Mouse (Mus musculus): ENCODE data around the gene Fhod1. TPM values are rescaled to one million over a fixed set of nuclear protein-coding genes. Genes with fewer than 3 reads are reported as not detected.

Fhod1 gene
- polyA plus RNA-seq, 1 experiment = 58.1 TPM

DNA sequence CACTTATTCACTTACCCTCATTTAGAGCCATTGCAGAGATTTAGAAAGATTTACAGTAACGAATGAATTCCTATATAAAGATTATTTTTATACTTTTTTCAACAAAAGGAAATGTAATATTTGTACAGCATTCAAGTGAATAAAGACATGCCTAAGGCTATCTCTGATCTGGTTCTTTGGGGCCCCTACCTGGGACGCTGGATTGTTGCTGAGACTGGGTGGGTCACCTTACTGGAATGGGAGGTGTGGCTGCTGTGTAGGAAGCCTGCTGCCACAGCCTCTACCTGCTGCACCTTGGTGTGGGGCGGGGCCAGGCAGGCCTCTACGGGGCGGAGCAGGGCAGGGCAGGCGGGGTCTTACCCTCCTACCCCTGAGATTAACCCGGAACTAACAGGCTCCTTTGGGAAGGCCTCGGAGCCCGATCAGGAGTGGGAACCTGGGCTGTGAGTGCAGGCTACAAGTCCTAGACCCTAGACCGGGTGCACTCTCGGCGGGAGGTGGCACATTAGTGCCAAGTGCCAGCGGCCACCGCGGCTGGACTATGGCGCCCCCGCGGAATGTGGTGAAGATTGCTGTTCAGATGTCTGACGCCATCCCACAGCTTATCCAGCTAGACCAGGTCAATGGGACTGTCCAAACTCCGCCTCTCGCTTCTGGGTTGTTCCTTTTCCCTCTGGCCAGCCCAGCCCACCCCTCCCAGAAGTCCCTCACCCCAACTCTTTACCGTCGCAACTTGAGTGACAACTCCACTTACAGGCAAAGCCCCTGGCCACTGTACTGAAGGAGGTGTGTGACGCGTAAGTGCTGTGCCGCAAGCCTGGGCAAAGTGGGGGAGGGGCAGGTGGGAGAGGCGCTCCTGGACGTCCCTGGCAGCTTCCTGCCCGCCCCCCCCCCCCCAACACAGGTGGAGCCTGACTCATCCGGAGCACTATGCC, 42.3 kb downstream of the Fhod1 start, which contains the start of gene Elmo3:
Gene Elmo3, plus strand, starts transcription at position 391 of the 935 bp plus-strand sequence.
- no peak for DNase-seq (ENCODE audit: low read depth in 1 of 2, low spot score in 2 of 2)
- no peaks in the 10 kb centered on the region for H3K27me3 ChIP-seq (ENCODE audit: control insufficient read depth, insufficient read depth, low read length)
- 21% methylated on average over 30 of the region's 30 CpGs for WGBS
- peak within 1 kb of the TSS; percentile 31 for H3K27ac ChIP-seq (ENCODE audit: insufficient read depth, low read length)
- H3K36me3 ChIP-seq (ENCODE audit: control insufficient read depth, insufficient read depth, low read length) = peaks cover 31% of the 10 kb centered on the region
- H3K4me3 ChIP-seq (ENCODE audit: extremely low read depth, insufficient read depth, insufficient read length) = peak within 1 kb of the TSS; percentile 48
- H3K4me1 ChIP-seq (ENCODE audit: control insufficient read depth, insufficient read depth, insufficient read length) = no peaks in the 10 kb centered on the region; the same call in 1 of the 2 replicates
- TF ChIP-seq CTCF (IDR thresholded peaks at IDR 0.05; ENCODE audit: extremely low read depth, insufficient read depth, insufficient read length, insufficient replicate concordance) = no peak
- no peak for TF ChIP-seq POLR2A (IDR thresholded peaks at IDR 0.05; ENCODE audit: low read depth, low read length)

DNA sequence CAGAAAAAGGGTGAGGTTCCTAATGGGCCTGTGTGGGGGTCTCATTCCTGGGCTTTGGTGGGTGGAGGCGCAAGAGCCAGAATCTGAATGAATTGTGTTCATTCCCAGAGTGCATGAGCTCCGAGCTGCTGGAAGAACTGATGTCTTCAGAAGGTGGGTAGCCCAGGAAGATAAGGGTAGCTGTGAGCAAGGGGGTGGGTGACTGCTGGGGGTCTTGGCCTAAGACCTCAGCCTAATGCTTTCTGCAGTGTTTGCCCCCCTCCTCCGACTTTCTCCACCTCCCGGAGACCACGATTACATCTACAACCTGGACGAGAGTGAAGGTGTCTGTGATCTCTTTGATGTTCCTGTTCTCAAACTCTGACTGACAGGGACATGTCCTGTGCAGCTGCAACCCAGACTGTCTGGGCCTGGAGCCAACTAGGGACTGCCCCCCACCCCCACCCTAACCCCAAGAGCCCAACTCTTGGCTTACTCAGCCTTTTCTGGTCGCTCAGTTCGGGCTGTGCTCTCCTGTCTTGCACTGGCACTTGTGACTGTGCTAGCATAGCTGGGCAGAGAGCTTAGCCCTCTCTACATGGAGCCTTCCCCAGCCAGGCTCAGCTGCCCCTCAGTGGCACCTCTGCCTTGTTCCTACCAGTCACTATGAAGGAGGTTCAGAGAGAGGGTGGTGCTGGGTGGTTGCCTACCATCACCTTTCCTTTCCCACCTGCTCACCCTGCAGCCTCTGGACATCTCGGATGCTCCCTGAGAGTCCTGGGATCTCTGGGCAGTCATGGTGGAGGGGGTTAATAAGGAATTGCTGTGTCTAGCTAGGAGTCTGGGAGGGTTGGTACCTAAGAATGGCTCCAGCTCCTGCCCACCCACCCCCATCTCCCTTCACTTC, 43.2 kb downstream of the Fhod1 start:
- H3K27me3 ChIP-seq (ENCODE audit: control insufficient read depth, insufficient read depth, low read length) = no peaks in the 10 kb centered on the region
- TF ChIP-seq POLR2A (IDR thresholded peaks at IDR 0.05; ENCODE audit: low read depth, low read length) (no peak), CTCF (IDR thresholded peaks at IDR 0.05; ENCODE audit: extremely low read depth, insufficient read depth, insufficient read length, insufficient replicate concordance) (no peak)
- DNase-seq (ENCODE audit: low read depth in 1 of 2, low spot score in 2 of 2) = no peak
- peaks cover 37% of the 10 kb centered on the region for H3K36me3 ChIP-seq (ENCODE audit: control insufficient read depth, insufficient read depth, low read length)
- H3K4me1 ChIP-seq (ENCODE audit: control insufficient read depth, insufficient read depth, insufficient read length) = no peaks in the 10 kb centered on the region; the same call in 1 of the 2 replicates
- WGBS = 50% methylated on average over 9 of the region's 9 CpGs
- peak overlapping the region; percentile 12; the same call in 1 of the 2 replicates for H3K27ac ChIP-seq (ENCODE audit: insufficient read depth, low read length)
- no peak overlapping the region for H3K4me3 ChIP-seq (ENCODE audit: extremely low read depth, insufficient read depth, insufficient read length)

DNA sequence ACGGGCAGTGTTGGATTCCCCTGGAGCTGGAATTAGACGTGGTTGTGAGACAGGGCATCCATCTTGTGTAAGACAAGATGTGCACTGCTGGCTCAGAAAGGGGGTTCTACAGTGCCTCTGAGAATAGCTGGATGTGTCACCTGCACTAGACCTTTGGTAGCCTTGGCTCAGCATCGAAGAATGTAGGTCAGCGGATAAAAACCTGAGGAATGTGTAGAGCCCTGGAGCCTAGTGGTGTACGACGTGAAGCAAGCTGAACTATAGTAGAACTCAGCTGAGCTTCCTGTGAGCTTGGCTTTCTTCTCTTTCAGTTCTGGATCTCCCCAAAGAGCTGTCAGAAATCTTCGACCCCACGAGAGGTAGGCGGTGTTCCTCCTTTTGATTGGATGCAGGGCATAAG, 43.9 kb downstream of the Fhod1 start:
- Histone ChIP-seq H3K27me3 (ENCODE audit: control insufficient read depth, insufficient read depth, low read length) (no peaks in the 10 kb centered on the region), H3K4me3 (ENCODE audit: extremely low read depth, insufficient read depth, insufficient read length) (no peak overlapping the region), H3K36me3 (ENCODE audit: control insufficient read depth, insufficient read depth, low read length) (peaks cover 39% of the 10 kb centered on the region), H3K4me1 (ENCODE audit: control insufficient read depth, insufficient read depth, insufficient read length) (peaks cover 1% of the 10 kb centered on the region; the same call in 1 of the 2 replicates), H3K27ac (ENCODE audit: insufficient read depth, low read length) (no peak overlapping the region)
- TF ChIP-seq POLR2A (IDR thresholded peaks at IDR 0.05; ENCODE audit: low read depth, low read length) (no peak), CTCF (IDR thresholded peaks at IDR 0.05; ENCODE audit: extremely low read depth, insufficient read depth, insufficient read length, insufficient replicate concordance) (no peak)
- no peak for DNase-seq (ENCODE audit: low read depth in 1 of 2, low spot score in 2 of 2)
- WGBS = 77% methylated on average over 9 of the region's 9 CpGs

DNA sequence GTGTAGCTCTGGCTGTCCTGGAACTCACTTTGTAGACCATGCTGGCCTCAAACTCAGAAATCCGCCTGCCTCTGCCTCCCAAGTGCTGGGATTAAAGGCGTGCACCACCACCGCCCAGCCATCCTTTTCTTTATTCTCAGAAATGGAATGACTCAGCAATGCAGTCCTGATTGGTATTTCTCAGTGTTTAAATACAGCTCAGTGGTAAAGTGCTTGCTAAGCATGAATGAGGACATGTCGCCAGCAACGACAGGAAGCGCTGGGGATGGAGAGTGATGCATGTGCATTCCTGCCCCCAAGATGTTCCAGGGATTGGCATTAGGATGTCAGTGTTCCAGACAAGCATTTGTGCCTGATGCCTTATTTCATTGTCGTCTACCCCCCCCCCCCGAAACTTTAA, 44.4 kb downstream of the Fhod1 start:
- Histone ChIP-seq H3K4me1 (ENCODE audit: control insufficient read depth, insufficient read depth, insufficient read length) (peaks cover 6% of the 10 kb centered on the region; the same call in 1 of the 2 replicates), H3K27me3 (ENCODE audit: control insufficient read depth, insufficient read depth, low read length) (no peaks in the 10 kb centered on the region), H3K4me3 (ENCODE audit: extremely low read depth, insufficient read depth, insufficient read length) (no peak overlapping the region), H3K36me3 (ENCODE audit: control insufficient read depth, insufficient read depth, low read length) (peaks cover 37% of the 10 kb centered on the region), H3K27ac (ENCODE audit: insufficient read depth, low read length) (no peak overlapping the region)
- no peak for DNase-seq (ENCODE audit: low read depth in 1 of 2, low spot score in 2 of 2)
- TF ChIP-seq POLR2A (IDR thresholded peaks at IDR 0.05; ENCODE audit: low read depth, low read length) (no peak), CTCF (IDR thresholded peaks at IDR 0.05; ENCODE audit: extremely low read depth, insufficient read depth, insufficient read length, insufficient replicate concordance) (no peak)
- 73% methylated on average over 8 of the region's 8 CpGs for WGBS

DNA sequence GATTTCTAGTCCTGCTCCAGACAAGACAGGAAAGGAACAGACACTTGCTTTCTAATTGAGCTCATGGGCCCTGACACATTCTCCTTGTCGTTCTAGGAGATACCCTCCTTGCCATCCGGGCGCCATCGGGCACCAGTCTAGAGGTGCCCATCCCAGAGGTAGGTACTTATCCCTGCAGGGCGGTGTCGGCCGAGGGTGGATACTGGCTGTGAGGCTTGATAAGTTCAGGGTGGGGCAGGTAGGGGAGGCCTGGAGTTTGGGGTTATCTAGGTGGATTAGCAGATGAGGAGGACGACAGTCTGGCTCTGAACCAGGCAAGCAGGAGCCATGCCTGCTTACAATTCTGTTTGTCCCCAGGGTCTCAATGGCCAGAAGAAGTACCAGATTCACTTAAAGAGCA, 47.8 kb downstream of the Fhod1 start:
- WGBS = 85% methylated on average over 8 of the region's 8 CpGs
- H3K36me3 ChIP-seq (ENCODE audit: control insufficient read depth, insufficient read depth, low read length) = peaks cover 37% of the 10 kb centered on the region

More for the DNA sequence above, 47.8 kb downstream of the Fhod1 start:
- Histone ChIP-seq H3K4me3 (ENCODE audit: extremely low read depth, insufficient read depth, insufficient read length) (no peak overlapping the region), H3K4me1 (ENCODE audit: control insufficient read depth, insufficient read depth, insufficient read length) (peaks cover 10% of the 10 kb centered on the region; the same call in 1 of the 2 replicates), H3K27me3 (ENCODE audit: control insufficient read depth, insufficient read depth, low read length) (no peaks in the 10 kb centered on the region), H3K27ac (ENCODE audit: insufficient read depth, low read length) (no peak overlapping the region; the same call in 1 of the 2 replicates)
- DNase-seq (ENCODE audit: low read depth in 1 of 2, low spot score in 2 of 2) = no peak
- TF ChIP-seq CTCF (IDR thresholded peaks at IDR 0.05; ENCODE audit: extremely low read depth, insufficient read depth, insufficient read length, insufficient replicate concordance) (no peak), POLR2A (IDR thresholded peaks at IDR 0.05; ENCODE audit: low read depth, low read length) (no peak)

Data from spleen, adult 2 months (tissue).